Mouse (Mus musculus) spleen, adult 18-20 months (tissue): ENCODE data around the gene Aqp5.

ENCODE experiments used
- DNase-seq, 2 experiments: peaks; one replicate each; pipeline ENCODE4 v3.0.0; 2022; ENCODE audit warnings: mixed read lengths in 2 of 2

The Aqp5 gene

DNA sequence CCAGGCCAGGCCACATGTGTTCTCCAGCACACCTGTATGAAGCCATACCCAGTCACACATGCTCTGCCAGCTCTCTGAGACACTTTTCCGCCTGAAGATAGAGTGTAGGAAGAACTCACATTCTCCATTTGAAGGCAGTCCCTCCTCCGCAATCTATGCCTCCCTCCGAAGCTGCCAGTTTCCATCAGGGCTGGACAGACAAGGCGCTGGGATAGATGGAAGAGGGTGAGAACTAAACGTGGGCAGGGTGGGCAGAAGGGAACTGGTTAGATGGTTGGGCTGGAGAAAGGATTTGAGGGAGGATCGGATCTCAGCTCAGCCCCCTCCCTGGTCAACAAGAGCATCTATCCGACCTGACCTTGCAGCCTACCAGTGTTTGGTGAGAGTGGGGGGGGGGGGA lies 6.3 kb downstream of the Aqp5 start:
- no peak for DNase-seq

DNA sequence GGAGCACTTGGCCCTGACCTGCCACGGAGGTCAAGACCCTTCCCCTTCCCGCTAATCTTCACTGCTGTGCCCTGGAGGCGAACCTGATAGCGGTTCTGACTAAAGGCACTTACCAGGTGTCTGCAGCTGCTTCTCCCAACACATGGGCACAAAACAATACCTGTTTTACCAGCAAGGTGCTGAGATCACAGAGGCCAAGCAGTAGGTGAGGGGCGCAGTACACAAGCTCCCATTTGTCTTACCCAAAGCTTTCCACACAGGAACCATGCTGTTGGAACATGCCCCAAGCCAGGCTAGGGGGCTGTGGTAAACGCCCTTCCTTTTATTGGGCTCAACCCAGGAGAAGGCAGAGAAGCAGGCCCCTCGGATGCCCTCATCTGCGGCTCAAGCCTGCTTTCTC lies 7.0 kb downstream of the Aqp5 start:
- no peak for DNase-seq

DNA sequence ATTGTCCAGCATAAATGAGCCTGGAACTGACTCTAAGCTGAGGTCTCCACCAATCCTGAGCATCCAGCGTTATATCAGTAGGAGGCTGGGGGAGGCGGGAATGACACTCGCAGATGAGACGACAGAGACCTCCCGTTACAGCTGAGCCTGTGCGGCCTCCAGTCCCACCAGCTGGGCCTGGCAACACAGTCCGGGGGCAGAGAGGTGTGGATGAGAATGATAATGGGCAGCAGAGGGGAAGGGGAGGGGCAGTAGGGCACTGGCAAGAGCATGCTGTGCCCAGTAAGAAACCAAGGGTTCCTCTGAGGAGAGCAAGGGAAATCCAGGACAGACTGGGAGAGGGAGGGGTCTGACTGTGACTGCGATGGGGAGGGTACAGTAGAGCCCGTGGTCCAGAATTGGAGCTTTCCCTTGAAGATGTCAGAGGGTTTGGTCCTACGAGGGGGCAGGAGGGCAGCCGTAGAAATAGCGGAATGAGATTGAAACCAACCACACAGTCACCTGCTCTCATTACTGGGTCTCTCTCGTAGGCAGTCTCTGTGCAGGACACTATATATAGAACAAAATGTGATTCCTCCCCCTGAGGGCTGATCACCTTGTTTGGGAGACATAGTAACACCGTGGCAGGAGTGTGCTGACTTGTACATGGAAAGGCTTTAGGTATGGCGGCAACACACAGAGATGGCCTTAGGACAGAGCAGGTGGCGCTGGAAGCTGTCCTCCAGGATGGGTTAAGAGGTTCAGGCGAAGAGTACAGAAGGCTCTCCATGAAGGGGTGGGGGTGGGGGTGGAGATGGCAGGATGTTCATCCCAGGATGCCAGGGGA lies 8.9 kb downstream of the Aqp5 start:
- no peak for DNase-seq

DNA sequence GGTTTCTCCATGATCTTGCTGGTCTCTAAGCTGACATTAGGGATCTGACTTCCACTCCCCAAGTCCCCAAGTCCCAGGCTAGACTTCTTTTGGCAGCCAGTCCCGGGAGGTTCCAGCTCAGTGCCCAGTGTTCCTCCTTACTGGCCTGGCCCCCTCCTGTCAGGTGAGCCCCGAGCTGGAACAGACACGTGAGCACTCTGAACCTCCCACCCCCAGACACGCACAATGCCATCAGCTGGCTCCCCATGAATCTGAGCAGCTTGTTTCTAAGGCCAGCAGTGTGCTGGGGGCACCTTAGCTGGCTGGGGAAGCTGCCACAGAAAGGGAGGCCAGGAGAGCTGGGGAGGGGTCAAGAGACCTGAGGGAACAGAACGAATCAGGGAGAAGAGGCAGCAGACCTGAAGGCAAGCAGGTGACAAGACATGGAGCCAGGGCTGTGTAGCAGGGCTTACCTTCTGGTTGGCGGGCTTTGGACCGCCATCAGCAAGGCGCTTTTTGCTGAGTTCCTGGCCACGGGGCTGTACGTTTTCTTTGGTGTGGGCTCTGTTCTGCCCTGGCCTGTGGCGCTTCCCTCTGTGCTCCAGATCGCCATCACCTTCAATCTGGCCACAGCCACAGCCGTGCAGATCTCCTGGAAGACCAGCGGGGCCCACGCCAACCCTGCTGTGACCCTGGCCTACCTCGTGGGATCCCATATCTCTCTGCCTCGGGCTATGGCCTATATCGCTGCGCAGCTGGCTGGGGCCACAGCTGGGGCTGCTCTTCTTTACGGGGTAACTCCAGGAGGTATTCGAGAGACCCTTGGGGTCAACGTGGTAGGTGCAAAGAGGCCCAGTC lies 10.6 kb downstream of the Aqp5 start, which contains the start of gene Aqp6:
TSS of gene Aqp6 (plus strand) at position 415 of the 837 bp plus-strand sequence.
- DNase-seq = no peak

DNA sequence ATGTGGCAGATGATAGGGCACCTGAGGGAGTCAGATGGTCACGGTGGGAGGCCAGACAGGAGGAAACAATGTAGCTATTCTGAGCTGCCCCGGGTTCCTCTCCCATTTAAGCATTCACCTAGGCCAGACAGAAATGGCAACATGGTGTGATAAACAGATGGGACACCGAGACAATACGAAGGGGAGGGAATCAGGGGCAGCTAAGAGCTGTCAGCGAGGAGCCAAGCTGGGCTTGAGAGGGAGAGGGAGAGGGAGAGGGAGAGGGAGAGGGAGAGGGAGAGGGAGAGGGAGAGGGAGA lies 11.2 kb downstream of the Aqp5 start:
- no peak for DNase-seq

DNA sequence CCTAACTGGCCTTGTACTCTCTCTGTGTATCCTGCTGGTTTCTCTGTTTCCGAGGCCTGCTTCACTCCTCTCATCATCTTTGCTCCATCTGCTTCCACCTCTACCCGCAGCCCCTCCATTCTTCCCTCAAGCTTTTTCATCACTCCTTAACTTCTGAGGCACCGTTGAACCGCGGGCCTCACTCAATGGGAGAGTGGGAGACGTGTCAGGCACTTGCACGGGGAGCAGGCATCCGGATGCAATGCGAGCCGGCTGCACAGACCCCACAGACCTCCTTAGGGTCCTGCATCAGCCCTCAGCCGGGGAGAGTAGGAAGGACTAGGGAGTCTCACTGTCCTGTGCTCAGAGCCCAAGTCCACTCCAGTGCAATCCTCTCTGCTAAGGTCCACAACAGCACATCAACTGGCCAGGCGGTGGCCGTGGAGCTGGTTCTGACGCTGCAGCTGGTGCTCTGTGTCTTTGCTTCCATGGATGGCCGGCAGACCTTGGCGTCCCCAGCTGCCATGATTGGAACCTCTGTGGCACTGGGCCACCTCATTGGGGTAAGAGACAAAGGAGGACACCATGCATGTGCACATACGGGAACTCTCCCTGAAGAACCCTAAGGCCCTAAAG lies 11.7 kb downstream of the Aqp5 start:
- no peak for DNase-seq

DNA sequence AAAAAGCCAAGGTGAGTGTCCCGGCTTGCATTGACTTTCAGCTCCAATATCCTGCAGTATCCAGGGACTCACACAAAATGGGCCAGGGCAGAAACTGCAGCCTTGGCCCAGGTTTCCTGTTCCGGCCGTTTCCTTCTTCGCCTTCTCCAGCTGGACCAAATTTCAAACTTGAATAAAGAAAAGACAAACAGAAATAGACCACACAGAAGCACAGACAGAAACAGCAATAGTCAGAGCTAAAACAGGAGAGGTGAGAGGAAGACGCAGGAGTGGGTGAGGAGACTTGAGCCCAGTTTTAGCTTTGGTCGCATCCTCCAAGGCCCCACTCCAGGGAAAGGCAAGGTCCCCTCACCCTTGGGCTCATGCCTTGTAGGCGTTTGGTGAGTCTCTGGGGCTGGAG lies 12.6 kb downstream of the Aqp5 start:
- no peak for DNase-seq

DNA sequence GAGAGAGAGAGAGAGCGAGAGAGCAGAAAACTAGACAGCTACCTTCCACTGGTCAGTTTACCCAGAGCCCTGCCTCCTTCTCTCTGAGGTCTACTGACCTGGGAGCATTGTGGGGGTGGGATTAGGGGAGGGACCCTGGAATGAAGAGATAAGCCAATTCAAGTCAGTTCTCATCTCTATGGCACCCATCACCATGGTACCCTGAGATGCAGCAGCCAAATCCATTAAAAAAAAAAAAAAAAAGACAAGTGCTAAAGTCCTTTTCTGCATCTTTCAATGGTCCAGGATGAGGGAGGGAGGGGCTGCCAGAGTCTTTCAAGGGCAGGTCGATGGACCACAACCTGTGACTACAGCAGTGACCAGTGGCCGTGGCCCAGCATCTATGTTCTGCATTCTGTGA lies 15.0 kb downstream of the Aqp5 start:
- no peak for DNase-seq

DNA sequence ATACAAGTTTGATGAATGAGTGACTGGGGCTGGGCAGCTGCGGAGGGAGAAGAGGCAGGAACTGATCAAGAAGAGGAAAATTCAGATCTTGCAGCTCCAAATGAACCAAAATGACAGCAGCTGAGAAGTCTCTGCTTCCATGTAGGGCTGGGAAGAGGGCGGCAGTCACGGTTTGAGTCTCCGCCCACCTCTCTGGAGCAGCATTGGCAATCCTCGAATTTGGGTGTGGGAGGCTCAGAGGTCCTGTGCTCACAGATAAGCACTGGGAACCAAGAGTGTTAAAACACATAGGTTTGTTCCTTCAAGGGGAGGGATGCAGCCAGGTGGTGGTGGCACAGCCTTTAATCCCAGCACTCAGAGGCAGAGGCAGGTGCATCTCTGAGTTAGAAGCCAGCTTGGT lies 15.9 kb downstream of the Aqp5 start:
- DNase-seq = no peak

DNA sequence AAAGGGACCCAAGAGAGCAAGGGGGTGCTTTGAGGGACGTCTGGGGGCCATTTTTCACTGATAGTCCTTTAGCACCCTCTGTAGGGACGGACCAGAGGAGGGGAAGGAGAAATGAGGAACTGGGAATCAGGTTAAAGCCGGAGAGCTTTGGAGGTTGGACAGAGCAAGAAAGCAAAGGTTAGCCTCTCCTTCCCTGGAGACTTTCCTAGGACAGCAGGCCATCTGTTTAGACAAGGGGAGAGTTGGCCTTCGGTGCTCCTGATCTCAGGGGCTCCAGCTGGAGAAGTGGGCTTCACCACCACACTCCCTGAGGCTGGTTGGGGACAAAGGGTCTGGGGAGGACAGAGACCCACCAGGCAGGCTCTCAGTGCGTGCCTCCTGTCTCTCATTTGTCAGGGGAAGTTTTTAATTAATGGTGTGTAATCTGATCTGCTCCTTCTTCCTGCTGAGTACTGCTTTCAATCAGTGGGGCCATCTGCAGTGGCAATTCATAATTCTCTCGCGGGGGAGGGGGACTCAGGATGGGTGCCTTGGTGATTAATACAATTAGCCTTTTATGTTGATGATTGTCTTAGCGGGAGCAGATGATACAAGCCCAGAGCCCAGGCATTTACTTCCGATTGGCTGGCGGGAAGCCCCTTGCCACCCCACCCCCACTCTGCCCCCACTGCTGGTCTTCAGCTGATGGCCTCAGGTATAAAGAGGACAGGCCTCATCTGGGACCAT lies 17.0 kb downstream of the Aqp5 start:
- no peak for DNase-seq

DNA sequence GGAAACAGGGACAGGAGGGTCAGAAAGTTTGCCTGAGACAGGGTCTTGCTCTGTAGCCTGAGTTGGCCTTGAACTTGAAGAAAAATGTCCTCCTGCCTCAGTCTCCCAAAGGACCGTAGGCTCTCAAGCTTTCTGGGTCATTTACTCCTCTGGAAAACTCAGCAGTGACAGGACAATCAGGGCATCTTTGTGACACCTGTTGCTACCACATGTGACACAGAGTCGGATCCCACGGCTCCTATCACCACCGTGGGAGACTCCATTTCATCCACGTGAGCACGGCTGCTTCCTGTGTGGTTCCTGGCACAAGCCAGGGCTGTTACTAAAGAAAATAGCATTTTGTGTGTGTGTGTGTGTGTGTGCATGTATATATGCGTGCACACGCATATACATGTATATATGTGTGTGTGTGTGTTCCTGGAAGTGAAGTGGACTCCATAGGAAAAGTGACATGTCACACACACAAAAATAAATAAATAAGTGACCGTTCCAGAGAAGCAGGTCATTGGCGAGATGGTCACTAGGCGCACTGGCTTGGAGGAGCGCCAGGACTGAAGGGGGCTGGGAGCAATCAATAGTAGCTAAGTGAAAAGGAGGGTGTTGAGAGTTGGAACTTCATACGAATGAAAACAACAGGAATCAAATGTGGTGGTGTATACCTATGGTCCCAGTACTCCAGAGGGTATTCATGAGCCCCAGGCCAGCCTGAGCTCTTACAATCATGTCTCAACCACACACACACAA lies 18.0 kb downstream of the Aqp5 start:
- no peak for DNase-seq

DNA sequence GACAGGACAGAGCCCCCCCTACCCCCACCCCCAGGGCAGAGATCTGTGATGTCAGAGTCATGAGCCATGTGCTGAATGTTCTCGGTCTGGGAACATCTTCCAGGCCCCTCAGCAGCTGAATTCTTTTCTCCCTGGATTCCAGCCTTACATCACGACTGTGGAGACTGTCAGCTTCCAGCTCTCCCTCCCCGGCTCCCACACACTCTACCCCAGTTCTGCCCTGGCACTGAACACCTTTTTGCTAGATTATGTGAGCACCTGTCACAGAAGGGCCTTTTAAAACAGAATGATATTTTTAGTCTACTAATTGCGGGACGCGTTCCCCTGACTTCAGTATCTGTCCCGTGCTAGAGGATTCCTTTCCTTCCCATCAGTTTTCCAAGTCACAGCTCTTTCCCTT lies 21.0 kb downstream of the Aqp5 start:
- no peak for DNase-seq

DNA sequence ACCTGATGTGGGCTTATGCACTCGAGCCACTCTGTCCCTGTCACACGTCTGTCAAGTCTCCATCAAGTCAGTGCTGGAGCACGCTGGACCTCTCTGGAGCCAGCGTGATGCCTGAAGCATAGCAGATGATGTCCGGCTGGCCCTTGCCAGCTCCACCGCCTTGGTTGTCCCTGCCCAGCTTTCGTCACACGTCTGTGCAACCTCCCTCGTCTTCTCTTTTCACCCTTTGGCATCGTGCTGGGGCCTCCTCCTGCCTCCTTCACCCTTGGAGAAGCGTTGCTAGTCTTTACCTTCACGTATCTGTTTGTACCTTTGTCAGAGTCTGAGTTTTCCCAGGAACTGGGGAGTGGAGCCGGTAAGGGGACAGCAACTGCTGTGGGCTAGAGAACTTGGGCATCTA lies 23.7 kb downstream of the Aqp5 start:
- no peak for DNase-seq

DNA sequence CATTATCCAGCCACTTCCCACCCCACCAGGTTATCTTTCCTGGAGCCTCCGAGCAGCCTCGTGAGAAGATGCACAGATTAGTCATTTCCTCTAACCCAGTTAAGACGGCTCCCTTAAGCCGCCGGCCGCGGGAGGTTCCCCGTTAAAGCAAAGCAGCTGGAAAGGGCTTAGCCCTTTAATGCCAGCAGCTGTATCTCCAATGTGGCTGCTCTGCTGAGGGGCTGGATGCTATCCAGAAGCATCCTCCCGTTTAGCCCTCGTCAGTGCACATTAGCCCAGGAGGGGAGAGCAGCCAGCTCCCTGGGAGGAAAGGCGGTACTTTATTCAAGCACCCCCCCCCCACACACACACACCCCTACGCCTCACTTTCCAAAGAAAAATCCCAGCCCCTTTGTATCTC lies 24.2 kb downstream of the Aqp5 start:
- no peak for DNase-seq

DNA sequence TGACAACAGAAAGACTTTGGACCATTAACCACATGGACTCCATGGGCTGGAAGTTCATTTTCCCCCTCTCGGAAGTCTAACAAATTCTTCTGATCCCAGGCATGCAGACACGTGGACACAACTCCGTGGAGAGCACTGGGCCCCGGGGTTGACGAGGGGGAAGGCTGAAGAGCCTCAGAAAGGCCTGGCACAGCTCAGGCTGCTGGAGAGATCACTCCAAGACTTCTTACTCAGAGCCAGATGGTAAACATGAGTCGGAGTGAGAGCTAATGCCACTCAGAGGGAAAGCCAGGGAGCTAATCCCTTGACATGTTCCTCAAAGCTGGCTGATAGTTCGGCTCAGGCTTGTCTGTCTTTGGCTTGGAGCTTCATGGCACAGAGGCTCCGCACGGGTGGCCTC lies 24.7 kb downstream of the Aqp5 start:
- DNase-seq = no peak

DNA sequence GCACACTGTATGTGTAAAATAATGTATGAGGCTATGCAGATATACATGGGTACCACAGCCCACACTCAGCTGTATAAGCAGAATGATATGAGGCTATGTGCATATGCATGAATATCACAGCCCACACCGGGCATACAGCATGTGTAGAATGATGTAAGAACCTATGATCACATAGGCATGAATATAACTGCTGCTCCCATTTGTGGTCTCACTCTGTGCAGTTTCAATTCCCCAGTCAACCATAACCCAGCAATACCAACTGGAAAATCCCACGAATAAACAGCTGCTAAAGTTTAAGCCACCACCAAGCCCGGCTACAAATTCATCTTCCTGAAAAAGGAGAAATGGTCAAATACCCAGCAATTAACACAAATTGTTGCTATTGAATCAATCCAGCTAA lies 28.0 kb downstream of the Aqp5 start:
- DNase-seq = no peak

DNA sequence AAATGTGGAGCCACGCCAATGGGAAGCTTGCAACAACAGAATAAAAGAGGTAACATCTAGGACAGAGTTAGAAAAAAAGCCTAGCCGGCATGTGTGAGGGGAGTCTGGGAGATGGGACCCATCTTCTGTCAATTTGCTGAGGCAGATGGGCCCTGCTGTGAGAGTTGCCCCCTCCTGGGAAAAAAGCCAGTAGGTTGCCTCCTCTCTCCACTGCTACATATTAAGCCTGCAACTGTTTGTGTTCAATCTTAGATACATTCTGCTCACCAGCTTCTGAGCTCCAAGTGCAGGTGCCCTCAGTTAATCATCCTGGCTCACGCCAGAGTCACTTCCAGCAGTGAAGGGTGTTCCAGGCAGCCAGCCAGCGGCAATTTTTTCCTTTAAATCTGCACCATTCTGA lies 29.2 kb downstream of the Aqp5 start:
- DNase-seq = no peak

DNA sequence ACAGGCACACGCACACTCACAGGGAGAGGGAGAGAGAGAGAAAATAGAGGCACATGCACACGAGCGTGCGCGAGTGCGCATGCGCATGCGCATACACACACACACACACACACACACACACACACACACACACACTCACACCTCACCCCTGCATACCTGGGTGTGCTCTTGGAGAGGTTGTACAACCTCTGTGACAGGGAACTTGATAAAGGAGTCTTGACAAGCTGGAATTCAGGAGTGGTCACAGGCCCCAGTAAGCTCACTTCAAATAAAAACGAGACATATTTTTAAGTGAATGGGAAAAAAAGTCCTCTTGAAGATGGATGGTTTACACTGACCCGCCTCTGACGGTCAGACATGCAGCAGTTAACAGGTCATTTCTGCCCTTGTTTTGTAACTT lies 31.5 kb downstream of the Aqp5 start:
- no peak for DNase-seq

DNA sequence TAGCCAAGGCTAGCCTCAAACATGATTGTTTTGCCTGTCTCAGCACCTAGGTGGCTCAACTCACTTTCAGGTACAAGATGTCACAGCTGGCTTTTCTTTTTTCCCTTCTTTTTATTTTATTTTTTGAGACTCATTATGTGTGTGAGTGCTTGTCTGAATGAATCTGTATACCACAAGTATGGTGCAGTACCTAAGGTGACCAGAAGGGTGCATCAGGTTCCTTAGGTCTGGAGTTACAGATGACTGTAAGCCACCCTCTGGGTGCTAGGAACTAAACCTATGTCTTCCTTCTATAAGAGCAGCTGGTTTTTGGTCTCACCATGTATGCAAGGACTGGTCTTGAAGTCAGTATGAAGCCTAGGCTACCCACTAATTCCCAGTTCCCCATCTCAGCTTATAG lies 41.0 kb downstream of the Aqp5 start:
- DNase-seq = no peak

DNA sequence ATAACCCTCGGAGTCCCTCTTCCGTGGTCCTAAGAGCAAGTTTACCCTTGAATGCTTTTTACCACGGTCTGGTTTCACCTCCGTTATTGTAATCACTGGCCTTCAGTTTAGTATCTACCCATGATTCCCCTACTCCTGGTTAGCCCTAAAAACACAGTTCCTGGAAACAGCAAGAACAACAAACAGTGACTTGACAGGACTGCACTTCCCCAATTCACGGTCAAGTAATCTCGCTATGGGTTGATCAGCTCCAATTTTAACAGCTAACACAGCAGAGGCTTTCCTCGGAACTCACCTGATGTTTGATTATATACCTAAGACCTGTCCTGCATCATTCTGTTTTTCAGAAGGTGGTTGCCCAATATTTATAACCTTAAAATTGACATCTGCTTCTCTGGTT lies 44.1 kb downstream of the Aqp5 start:
- no peak for DNase-seq

DNA sequence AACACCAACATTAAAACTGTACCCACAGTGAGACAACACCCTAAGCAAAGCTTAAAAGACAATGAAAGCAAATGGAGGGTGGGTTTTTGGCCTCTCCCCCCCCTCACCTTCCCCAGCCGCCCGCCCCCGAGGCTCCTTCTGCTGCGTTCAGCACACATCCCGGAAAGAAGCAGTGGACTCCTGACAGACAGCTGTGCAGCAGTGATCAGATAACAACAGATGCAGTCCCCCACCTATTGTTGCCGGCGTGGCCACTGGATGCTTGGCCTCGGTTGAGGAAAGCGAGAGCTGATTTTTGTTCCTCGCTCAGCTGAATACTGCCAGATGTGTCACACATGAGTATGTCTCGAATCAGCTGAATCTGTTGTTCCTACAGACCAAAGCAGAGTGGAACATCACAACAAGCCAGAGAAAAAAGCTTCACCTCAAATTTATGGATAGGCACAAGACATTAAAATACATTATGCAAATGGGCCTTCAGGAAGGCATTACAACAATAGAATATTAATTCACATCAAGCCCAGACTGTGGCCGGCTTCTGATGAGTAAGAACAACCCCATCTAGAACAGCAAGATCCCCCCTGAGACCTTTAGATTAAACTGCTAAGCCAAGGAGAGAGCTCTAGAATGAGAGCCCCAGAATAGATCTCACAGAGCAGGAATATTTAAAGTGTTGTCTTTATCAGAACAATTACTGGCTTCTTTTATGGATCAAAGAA lies 47.0 kb downstream of the Aqp5 start:
- DNase-seq = no peak

DNA sequence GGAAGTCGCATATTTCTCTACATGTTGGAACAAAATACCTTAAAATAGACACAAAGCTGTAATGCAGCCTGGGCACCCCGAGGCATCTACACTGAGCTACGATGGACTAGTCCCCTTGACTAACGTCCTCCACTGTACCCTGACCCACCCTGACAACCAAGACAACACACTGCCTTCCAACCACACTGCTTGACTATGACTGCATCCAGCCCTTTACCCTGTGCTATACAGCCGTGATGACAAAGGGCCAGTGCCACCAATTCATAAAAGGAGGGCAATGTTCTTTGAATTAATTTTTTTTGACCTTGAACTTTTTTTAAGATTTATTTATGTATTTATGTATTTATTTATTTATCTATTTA lies 47.5 kb downstream of the Aqp5 start:
- DNase-seq = no peak
